Mouse (Mus musculus) effector memory CD4-positive, alpha-beta T cell, adult 5 months (primary cell): ENCODE measurements around the gene Map3k4. TPM values are rescaled to one million over a fixed set of nuclear protein-coding genes. Genes with fewer than 3 reads are reported as not detected.

Experiments used
- polyA plus RNA-seq: library from polyadenylated mRNA; unstranded; fragments of 100-300 nt; shearing (Covaris generic); gene quantifications from one replicate; pipeline ENCODE4 v1.2.1, GENCODE M21; 2017

The Map3k4 gene
- polyA plus RNA-seq, result 38.7 TPM

GRCm38 (mm10) chr17:12318663-12319201, at the start of gene Map3k4:
Map3k4 (minus strand) TSS chr17:12318796.

Other genes starting within 250 kb of the Map3k4 start
- gene Agpat4, start 200.1 kb downstream of the Map3k4 start, polyA plus RNA-seq, result 11.7 TPM
- gene Plg, start 59.8 kb upstream of the Map3k4 start, polyA plus RNA-seq, result not detected
- gene Slc22a3, start 188.9 kb upstream of the Map3k4 start, polyA plus RNA-seq, result not detected